Comparison of ENCODE assay signal across 10 mouse cellular contexts in the genomic region with DNA sequence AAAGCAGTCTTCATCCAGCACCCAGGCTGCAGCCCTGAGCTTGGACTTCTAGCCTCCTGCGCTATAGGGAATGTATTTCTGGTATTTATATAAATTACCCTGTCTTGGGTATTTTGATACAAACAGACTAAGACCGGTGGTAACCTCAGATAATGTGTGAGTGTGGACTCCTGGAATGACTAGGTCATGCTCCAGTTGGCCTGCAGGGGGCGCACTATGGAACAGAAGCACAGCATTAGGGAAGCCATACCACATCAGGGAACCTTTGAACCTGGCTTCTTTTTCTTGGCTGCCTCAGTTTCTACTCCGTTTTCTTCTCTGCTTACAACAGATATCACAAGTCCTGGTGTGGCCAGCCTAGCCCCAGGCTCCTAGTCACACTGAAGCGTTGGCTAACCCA. TPM values are rescaled to one million over a fixed set of nuclear protein-coding genes. Genes with fewer than 3 reads are reported as not detected.
DNase-seq lines count a peak whose midpoint lies in the region; ATAC-seq and TF ChIP-seq lines count a peak whose summit lies in the region.
"Had no signal": no experiment of that assay in that cellular context is flagged by ENCODE, and none has a peak within 500 bp of the region (broad histone marks: within the 10 kb centered on the region; RNA-seq: fewer than 3 reads in every experiment).

No protein-coding gene starts in this region.

- WGBS in lung, adult 2 months, result 68% methylated on average over 5 of the region's 5 CpGs

- no peaks in the 10 kb centered on the region for H3K4me1 ChIP-seq in lung, adult 2 months (ENCODE audit: control insufficient read depth, insufficient read depth, low read length)
- H3K4me1 ChIP-seq in testis, adult 2 months (ENCODE audit: control insufficient read depth, insufficient read depth, low read length), result peaks cover 2% of the 10 kb centered on the region; the same call in 1 of the 2 replicates
- H3K4me1 ChIP-seq: stomach, embryonic 15.5 days had no signal

- no peaks in the 10 kb centered on the region for H3K36me3 ChIP-seq in testis, adult 2 months (ENCODE audit: control insufficient read depth, insufficient read depth, low read length)
- H3K36me3 ChIP-seq: stomach, embryonic 15.5 days had no signal

- peak; percentile 56; the same call in 1 of the 2 replicates for ATAC-seq in erythroid progenitor cell, adult 5-6 weeks (replicated peaks; ENCODE audit: low FRiP score, poor library complexity, severe bottlenecking)

- no peak for TF ChIP-seq POLR2A in lung, adult 2 months (IDR thresholded peaks at IDR 0.05; ENCODE audit: borderline replicate concordance, extremely low read depth, low read depth, low read length)
- no peak for TF ChIP-seq POLR2A in testis, adult 2 months (IDR thresholded peaks at IDR 0.05; ENCODE audit: control insufficient read depth, low read depth, low read length)

- H3K27ac ChIP-seq in testis, adult 2 months (ENCODE audit: control insufficient read depth, insufficient read depth, low read depth, low read length), result no peak overlapping the region
- H3K27ac ChIP-seq: stomach, embryonic 15.5 days had no signal

- no peaks in the 10 kb centered on the region for H3K27me3 ChIP-seq in testis, adult 2 months (ENCODE audit: control insufficient read depth, insufficient read depth, low read length)
- H3K27me3 ChIP-seq: stomach, embryonic 15.5 days had no signal

- peak; percentile 19 to 28 for DNase-seq in cerebellum, postnatal 10 days
- DNase-seq in cerebellum, postnatal 4 days (ENCODE audit: low spot score in 2 of 2), result no peak
- peak; percentile 6 for DNase-seq in lung, adult 2 months
- DNase-seq in lung, postnatal 10 days, result no peak
- DNase-seq in neural tube, embryonic 10.5 days (ENCODE audit: extremely low spot score, low spot score), result no peak
- no peak for DNase-seq in urinary bladder, adult 2 months (ENCODE audit: low spot score)

- no peak overlapping the region for H3K4me3 ChIP-seq in lung, adult 2 months (replicated peaks; ENCODE audit: extremely low read depth, low read depth, low read length)
- 0 out of 2 replicates have a peak overlapping the region, but pooled peaks have one; percentile 29 for H3K4me3 ChIP-seq in testis, adult 2 months (ENCODE audit: control insufficient read depth, low read depth, low read length)
- H3K4me3 ChIP-seq: stomach, embryonic 15.5 days had no signal

- peak; percentile 49 for TF ChIP-seq CTCF in lung, adult 2 months (IDR thresholded peaks at IDR 0.05; ENCODE audit: insufficient read depth, low read length)
- peak; percentile 91; the same call in 1 of the 2 replicates for TF ChIP-seq CTCF in testis, adult 2 months (IDR thresholded peaks at IDR 0.05; ENCODE audit: control insufficient read depth, insufficient read depth, insufficient replicate concordance, low read depth, low read length)

RNA-seq across cellular contexts. Expression of gene Foxi2, which starts 33.2 kb away (rescaled TPM):
- not detected in 2 replicates for polyA plus RNA-seq in lung, adult 2 months (2012; rRNA removed)
- not detected in 2 replicates for total RNA-seq in erythroid progenitor cell, adult 5-6 weeks (2015; ENCODE audit: low replicate concordance)
- not detected in 2 replicates for total RNA-seq in erythroid progenitor cell, adult 5-6 weeks (2017; ENCODE audit: low replicate concordance)
- 0.06 TPM in 1 of 2 replicates, not detected in the other for polyA plus RNA-seq in testis, adult 2 months (2012; rRNA removed)
- polyA plus RNA-seq in urinary bladder, adult 2 months (2012; rRNA removed), result not detected in 2 replicates
- polyA plus RNA-seq: embryonic facial prominence, embryonic 14.5 days; stomach, embryonic 15.5 days had no signal

Comparison
In these comparisons a context has a peak if more than half of its experiments do, and no peak if none do; other contexts are left out.
1. DNase-seq: peak in cerebellum, postnatal 10 days (2 of 2) and lung, adult 2 months (single experiment); none in cerebellum, postnatal 4 days (0 of 2), lung, postnatal 10 days (single experiment), neural tube, embryonic 10.5 days (single experiment) and urinary bladder, adult 2 months (single experiment).